Mouse (Mus musculus) ES-Bruce4 (cell line): ENCODE measurements around the gene Synm.

ENCODE experiments used
- EP300 ChIP-seq: IDR thresholded peaks from 2 replicates; pipeline ENCODE4 v1.6.1; 2011; ENCODE audit warnings: low read depth, low read length; ENCODE audit not compliant: insufficient read depth
- POLR2A ChIP-seq: IDR thresholded peaks from one replicate; pipeline ENCODE4 v1.8.1; 2011; ENCODE audit warnings: low read length; ENCODE audit not compliant: insufficient read depth

DNA sequence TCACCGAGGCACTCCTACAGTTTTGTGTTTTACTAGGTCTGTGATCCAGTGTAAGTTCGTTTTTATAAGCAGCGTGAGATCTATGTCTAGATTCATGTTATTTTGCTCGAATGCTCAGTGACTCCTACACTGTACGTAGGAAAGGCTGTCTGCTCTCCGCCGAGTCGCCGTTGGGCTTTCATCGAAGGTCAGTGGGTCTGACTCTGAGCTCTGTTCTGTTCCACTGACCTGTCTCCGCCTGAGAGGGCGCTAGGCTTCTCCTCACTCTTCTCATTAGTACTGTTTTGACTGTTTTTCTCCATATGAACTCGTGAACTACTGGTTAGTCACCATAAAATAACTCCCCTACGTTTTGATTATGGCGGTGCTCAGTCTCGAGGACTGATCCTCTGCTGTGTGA, 76.5 kb downstream of the Synm start:
- TF ChIP-seq EP300, result no peak
- TF ChIP-seq POLR2A, result no peak
